Mouse (Mus musculus): ENCODE data around the gene Prss32.

Prss32 gene

DNA sequence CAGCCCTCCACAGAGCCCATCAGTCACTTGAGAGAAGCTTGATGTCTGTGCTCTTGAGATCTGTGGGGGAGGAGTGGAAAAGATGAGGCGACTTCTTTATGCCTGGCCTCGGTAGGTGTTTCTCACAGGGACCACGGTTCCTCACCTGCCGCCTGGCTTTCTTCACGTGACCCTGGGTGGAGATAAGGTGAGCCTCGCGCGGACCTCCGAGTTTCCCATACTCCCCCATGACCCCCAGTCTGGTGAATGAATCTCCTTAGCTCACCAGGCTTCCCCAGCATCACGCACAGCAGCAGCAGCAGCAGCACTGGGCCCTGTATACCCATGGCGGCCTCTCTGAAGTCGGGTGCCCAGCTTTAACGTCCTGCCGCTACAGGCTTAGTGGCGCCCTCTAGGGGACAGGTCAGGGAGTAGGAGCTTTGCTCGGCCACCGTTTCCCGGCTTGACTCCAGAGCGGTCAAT is at the start of gene Prss32, which contains the start of gene Prss41:
TSS of gene Prss32 (plus strand) at position 44 of the 462 bp plus-strand sequence.
TSS of gene Prss41 (minus strand) at position 361 of the 462 bp plus-strand sequence.
- no peak for DNase-seq (ENCODE audit: low spot score)

DNA sequence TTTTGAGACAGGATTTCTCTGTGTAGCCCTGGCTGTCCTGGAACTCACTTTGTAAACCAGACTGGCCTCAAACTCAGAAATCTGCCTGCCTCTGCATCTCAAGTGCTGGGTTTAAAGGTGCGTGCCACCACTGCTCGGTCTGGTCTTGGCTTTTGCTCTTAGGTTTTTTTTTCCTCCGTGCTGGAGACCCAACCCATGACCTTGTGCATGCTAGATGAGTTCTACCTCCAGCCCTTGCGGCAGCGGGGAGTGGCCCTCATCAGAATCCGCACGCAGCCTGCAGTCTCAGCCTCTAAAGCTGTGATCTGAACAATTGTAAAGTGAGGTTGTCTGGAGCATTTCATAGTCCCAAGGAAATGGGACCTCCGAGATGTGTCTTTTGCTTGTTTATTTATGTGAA is 48.3 kb upstream of the Prss32 start:
- no peak for DNase-seq (ENCODE audit: low spot score)

DNA sequence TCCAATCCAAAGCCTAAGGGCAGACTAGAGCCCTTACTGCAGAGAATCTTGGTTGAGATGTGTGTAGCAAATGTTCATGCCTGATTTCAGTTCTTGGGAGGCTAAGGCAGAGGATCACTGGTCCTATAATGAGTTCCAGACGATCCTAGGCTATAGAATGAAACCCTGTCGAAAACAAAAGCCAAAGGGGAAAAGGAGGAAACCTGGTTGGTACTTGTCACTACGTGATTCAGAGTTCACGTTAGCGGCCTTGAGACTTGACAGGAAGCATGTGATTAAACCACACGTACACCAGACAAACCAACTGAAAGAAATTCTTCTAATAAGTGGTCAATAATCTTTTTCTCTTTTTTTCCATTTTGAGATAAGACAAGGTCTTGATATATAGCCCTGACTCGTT is 46.3 kb upstream of the Prss32 start:
- no peak for DNase-seq (ENCODE audit: low spot score)

DNA sequence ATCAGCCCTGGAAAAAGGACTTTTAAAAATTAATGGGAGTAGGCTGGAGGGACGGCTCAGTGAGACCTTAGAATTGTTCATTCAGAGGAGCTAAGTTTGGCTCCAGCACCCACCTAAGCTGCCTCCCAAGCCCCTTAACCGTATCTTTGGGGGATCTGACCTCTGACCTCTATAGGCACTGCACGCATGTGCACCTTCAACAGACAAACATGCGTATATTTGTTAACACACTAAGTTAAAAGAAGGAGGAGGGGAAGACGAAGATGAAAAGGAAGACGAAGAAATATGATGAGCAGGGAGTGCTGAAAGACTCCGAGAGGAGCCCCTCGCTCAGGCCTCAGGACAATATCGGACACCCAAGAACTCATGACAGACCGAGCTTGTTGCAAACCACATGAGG is 42.0 kb upstream of the Prss32 start:
- DNase-seq (ENCODE audit: low spot score), result no peak

DNA sequence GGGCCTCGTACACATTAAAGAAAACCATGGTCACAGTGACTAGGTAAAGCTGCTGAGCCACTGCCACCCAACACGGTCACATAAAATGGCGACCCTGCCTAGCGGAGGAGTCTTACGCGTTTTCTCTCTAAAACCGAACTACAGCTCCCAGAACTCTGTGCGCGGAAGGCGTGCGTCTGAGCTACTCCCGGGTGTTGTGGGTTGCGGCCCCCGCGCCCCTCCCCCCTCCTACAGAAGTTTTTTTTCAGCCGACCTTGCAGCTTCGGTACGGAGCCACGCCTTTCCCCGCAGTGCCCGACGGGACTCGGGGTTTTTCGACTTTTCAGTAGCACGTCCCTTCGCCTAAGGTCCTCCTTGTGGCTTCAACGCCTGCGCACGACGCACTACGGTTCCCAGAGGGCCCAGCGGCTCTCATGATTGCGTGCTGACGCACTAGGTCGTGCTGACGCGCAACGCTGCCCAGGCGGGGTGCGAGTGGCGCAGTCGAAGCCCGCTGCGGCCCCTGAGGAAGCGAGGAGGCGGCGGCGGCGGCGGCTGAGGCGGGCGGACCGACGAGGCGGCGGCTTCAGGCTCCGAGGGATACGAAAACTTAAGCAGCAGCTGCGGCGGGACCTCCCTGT is 40.8 kb upstream of the Prss32 start:
- DNase-seq (ENCODE audit: low spot score), result peak; percentile 99

DNA sequence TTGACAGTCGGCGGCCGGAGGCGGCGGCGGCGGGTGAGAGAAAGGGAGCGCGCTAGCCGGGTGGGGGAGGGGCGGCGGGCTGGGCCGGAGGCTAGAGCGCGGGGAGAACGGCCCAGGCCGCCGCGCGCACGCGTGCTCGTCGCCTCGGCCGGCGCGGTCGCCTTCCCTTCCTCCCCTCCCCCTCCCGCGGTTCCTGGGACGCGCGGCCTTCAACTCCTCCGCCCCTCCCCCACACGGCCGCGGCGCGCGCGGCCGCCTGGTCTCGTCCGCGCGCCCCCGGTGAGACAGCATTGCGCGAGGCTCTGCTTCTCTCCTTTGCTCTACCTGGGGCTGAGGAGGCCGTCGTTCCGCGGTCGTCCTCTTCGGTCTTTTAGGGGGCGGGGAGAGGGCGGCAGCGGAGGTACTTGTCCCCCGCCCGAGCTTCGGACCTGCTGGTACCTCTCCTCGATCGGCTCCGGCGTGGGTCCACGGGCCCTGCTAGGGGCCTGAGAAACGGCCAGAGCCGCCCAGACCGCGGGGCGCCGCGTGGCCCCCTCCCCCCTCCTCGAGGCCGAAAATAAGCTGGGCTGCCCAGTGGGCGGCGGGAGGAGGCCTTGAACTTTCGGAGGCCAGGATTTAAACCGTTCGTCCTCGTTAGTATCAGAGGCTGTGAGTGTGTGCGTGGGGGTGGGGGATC is 40.2 kb upstream of the Prss32 start:
- peak; percentile 91 for DNase-seq (ENCODE audit: low spot score)

DNA sequence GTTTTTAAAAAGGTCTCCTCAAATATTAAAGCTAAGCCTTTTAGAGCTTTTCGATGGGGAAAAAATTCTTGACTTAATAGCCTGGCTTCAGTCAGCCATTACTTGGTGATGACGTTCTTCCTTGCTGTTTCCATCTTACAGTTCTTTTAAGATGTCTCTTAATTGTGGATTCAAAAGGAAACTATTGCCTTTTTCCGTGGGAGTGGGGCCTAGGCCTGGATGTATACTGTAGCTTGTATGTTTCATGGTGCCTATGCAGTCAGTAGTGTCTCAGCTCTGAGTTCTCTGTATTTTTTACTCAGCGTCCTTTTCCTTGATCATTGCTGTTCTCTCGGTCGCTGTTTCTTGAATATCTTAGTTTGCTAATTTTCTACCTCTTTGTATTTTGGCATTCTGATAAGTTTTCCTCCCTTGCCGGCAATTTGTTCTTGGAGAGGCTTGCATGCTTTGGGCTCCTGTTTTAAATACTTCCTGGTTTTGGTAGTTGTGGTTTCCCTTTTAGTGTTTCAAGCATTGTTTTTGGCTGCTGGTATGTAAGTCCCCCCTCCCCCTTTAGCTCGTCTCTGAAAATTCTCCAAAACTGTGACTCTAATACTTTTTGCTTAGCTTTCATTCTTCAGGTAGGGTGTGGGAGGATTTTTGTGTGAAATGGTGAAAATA is 39.1 kb upstream of the Prss32 start:
- DNase-seq (ENCODE audit: low spot score), result no peak

DNA sequence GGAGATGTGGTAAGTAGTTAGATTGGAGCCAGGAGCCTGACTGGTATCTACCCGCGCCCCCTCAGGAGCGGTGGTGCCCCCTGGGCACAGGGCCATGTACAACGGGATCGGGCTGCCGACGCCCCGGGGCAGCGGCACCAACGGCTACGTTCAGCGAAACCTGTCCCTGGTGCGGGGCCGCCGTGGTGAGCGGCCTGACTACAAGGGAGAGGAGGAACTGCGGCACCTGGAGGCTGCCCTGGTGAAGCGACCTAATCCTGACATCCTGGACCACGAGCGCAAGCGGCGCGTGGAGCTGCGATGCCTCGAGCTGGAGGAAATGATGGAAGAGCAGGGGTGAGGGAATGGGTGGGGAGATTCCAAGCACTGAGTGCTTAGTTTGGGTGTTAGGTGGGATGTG is 36.8 kb upstream of the Prss32 start:
- no peak for DNase-seq (ENCODE audit: low spot score)

DNA sequence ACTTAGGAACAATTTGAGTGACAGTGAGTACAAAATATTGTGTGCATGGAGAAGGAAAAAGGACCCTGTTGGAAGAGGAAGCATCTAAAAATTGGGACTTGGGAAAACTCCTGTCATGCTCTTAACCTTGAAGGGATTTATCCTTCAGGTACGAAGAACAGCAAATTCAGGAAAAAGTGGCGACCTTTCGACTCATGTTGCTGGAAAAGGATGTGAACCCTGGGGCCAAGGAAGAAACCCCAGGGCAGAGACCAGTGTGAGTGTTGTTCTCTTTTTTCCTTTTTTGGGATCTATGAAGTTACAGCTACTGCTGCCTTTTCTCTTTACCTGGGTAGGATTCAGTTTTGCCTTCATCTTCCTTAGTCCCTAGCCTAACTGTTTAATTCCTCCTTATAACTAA is 35.7 kb upstream of the Prss32 start:
- DNase-seq (ENCODE audit: low spot score), result no peak

DNA sequence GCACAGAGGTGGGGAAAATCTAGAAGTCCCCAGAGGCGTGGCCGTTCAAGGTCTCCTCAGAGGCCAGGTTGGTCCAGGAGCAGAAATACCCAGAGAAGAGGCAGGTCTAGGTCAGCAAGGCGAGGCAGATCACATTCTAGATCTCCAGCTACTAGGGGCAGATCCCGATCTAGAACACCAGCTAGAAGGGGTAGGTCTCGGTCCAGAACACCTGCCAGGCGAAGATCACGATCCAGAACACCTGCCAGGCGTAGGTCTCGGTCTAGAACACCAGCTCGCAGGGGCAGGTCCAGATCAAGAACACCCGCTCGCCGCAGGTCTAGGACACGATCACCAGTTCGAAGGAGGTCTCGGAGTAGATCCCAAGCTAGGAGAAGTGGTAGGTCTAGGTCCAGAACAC is 28.0 kb upstream of the Prss32 start:
- no peak for DNase-seq (ENCODE audit: low spot score)

DNA sequence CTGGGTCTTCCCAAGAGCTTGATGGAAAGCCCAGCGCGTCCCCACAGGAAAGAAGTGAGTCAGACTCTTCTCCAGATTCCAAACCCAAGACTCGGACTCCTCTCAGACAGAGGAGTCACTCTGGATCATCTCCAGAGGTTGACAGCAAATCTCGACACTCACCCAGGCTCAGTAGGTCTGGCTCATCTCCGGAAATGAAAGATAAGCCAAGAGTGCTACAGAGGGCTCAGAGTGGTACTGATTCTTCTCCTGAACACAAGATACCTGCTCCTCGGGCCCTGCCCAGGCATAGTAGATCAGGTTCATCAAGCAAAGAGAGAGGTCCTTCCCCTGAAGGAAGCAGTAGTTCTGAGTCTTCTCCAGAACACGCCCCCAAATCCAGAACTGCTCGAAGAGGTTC is 25.1 kb upstream of the Prss32 start:
- DNase-seq (ENCODE audit: low spot score), result no peak

DNA sequence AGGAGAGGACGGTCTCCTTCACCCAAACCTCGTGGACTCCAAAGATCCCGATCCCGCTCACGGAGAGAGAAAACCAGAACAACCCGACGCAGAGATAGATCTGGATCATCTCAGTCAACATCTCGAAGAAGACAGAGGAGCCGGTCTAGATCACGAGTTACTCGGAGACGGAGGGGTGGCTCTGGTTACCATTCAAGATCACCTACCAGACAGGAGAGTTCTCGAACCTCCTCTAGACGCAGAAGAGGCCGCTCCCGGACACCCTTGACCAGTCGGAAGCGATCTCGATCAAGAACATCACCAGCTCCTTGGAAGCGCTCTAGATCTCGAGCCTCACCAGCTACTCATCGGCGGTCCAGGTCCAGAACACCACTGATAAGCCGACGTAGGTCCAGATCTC is 24.4 kb upstream of the Prss32 start:
- DNase-seq (ENCODE audit: low spot score), result no peak

DNA sequence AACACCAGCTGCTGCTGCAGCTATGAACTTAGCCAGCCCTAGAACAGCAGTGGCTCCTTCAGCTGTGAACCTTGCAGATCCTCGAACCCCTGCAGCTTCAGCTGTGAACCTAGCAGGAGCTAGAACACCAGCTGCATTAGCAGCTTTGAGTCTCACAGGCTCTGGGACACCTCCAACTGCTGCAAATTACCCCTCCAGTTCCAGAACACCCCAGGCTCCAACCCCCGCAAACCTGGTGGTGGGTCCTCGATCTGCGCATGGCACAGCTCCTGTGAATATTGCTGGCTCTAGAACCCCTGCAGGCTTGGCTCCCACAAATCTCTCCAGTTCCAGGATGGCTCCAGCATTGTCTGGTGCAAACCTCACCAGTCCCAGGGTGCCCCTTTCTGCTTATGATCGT is 22.9 kb upstream of the Prss32 start:
- DNase-seq (ENCODE audit: low spot score), result no peak

DNA sequence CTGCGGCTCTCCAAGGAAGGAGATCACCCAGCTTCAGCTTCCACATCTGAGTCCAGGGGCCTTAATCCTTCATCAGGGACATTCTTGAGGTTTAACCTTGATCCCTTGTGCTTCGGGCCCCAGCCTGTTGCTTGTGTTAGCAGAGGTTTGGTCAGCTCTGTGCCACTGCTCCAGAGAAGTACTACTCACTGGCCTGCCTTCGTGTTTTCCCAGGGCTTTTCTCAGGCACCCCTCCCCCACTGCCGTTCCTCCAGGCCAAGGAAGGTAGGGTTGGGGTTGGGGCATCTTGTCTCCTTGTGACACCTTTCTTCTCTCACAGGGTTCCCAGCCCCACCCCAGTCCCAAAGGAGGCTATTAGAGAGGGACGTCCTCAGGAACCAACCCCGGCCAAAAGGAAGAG is 21.6 kb upstream of the Prss32 start:
- no peak for DNase-seq (ENCODE audit: low spot score)

DNA sequence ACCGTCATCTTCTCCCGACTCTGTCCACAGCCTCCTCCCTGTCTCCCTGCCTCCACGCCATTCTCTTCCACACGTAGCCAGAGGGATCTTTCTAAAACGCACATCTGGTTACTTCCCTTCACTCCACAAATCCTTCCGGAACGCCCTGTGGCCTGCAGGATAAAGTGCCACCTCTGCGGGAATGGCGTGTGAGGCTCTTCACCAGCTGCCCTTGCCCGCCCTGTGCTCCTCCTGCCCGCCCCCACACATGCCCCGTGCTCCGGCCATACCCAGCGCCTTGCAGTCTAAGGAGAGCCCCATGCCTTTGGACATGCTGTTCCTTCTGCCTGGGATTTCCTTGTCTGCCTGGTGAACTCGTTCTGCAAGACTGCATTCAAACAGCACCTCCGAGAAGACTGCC is 20.6 kb upstream of the Prss32 start:
- DNase-seq (ENCODE audit: low spot score), result no peak

DNA sequence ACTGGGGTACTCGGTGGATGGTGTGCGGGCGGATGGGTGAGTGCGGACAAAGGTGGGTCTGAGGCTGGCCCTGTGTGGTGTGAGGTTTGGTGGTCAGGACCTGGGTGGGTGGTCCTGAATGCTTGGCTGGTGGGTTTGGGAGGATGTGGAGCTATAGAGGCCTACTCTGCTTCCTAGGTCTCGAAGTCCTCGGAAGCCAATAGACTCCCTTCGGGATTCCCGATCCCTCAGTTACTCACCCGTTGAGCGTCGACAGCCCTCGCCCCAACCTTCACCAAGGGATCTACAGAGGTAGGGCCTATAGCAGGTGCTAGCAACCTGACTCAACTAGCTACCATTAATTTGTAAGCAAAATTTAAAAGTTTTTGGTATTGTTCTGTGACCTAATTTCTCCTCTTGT is 20.0 kb upstream of the Prss32 start:
- DNase-seq (ENCODE audit: low spot score), result no peak

DNA sequence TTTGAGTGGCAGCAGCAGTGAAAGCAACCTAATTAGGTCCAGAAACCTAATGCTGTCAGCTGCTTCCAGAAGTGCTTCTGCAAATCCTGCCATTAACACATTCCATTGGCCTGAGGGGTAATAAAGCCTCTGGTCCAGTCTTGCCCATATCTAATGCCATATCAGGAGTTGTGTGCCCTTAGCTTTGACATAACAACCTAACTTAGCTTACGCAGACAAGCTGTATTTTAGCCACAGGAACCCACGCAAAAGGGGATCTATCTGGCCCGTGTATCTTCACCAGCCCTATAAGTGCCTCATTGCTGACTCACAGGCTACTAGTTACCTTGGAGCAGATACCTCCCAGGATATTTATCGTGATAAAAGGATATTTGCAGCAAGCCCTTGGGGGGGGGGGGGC is 18.1 kb upstream of the Prss32 start:
- no peak for DNase-seq (ENCODE audit: low spot score)

DNA sequence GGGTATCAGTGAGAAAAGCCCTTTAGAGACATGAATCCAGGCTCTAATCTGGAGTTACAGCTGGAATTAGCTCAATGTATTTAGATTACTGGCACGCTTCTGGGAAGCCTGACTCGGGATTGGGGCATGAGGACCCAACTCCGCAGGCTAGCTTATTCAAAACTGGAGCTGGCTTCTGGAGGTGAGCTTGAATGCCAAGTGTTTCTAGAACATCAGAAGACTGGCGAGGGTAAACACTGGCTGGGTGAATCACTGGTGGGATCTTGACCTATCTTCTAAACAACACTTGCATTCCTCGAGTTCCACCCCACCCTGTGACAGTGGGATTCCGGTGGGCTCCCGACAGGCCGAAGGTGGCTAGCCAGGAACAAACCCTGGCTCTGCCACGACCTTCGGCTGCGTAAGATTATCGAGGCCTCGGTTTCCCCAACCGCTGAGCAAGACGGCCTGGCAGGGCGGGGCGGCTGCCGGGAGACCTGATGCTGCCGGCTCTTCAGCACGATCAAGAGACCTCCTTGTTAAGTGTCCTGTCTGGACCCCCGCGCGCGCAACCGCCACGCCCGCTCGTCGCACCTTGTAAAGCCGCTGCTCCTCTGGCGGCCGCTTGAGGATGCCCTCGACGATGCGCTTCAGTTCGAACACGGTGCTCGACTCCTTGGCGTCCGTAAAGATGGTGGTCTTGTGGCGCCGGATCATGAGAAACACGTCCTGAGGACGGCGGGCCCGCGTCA is 15.2 kb upstream of the Prss32 start:
- DNase-seq (ENCODE audit: low spot score), result no peak

DNA sequence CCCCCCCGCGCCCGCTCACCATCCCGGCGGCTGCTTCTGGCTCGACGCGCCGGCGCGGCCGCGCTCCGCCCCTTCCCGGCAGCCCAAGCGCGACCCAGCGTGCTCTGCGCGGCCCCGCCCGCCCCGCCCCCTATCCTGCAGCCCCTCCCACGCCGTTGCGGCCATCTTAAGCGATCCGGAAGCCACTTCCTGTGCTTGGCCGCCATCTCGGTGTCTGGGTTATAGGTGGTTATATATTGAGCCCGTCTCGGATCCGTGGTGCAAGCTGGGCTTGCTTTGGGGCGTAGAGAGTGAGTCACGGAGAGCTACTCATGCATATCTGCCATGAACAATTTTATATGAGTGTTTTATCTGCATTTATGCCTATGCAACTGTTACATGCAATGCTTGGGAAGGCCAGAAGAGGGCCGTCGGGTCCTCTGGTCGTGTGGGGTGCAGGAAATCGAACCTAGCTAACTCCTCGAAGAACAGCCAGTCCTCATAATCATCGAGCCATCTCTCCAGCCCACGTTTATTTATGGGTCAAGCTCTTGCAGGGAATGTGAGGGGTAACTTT is 14.5 kb upstream of the Prss32 start, which contains the start of gene Elob:
TSS of gene Elob (minus strand) at position 73 of the 556 bp plus-strand sequence.
- peak; percentile 91 for DNase-seq (ENCODE audit: low spot score)

DNA sequence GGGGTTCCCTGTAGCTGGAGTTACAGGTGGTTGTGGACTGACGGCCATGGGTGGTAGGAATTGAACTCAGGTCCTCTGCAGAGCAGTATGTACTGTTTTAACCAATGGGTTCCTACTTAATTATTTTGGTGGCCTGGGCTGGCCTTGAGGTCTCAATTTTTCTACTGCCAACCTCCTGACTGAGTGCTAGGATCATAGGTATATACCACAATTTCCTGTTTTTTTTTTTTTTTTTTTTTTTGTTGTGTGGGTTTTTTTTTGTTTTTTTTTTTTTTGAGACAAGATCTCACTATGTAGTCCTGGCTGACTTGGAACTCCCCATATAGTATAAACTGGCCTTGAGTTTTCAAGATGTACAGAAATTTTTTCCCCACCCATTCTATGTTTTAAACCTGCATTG is 12.5 kb upstream of the Prss32 start:
- no peak for DNase-seq (ENCODE audit: low spot score)

DNA sequence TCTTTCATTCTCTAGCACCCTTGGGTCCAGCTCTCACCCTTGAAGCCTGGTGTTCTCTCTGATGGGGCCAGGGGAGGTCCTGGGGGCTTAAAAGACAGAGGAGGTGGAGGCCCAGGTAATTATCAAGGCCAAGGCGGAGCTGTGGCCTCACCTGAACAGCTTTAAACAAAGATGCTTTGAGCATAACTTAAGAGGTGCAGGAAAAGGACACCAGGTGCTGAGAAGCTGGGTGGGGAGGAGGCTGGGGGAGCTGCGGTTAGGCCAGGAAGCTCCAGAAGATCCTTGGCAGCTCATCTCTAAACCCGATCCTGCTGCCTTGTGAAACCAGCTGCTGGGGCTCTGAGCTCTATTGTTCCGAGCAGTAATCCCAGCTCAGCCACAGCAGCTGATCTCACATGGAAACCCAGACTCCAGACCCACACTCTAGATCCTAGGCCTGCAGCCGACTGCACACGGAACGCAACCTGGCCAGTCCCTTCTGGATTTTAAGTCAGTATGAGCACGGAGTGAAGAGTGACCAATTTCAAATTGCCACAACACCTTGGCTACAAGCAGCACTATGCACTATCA is 7.6 kb upstream of the Prss32 start, which contains the start of gene Prss33:
TSS of gene Prss33 (minus strand) at position 51 of the 570 bp plus-strand sequence.
- no peak for DNase-seq (ENCODE audit: low spot score)

DNA sequence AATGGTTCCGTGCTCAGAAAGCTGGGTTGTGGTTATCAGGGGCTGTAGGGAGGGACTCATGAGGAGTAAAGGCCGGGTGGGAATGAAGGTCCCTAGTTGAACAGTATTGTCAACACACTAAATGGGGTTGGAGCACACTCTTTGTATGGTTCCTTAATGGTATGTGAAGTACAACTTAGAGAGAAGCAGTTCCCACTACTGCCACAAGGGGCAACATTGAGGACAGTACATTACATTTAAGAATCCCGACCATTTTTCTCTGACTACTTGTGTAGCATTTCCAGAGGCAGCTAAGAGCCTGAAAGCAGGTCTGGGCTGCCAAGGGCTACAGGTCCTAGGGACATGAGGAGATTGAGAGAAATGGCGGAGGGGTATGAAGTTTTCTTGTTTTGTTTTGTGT is 2.5 kb upstream of the Prss32 start:
- no peak for DNase-seq (ENCODE audit: low spot score)
